Mouse (Mus musculus) hindbrain, embryonic 11.5 days (tissue): Measurements from ENCODE around the gene Map4k3. TPM values are rescaled to one million over a fixed set of nuclear protein-coding genes. Genes with fewer than 3 reads are reported as not detected.

Source experiments
- ATAC-seq: fragments of 200-750 bp; cut with Nextera tagmentation; 2 replicates; pipeline ENCODE4 v1.8.0; 2017; ENCODE audit warnings: mild to moderate bottlenecking, moderate TSS enrichment, moderate library complexity; ENCODE audit not compliant: low FRiP score
- DNase-seq: peaks from one replicate; pipeline ENCODE4 v3.0.0-alpha.2; 2015; ENCODE audit warnings: low spot score
- H3K27ac ChIP-seq: fragments of 300-500 bp; sonication (generic); 2 replicates; pipeline ENCODE4 v1.5.1; 2014; ENCODE audit warnings: mild to moderate bottlenecking, low read depth, low read length
- H3K27me3 ChIP-seq: fragments of 300-500 bp; sonication (generic); 2 replicates; pipeline ENCODE4 v1.6.1; 2014; ENCODE audit warnings: mild to moderate bottlenecking, low read length, moderate library complexity, mixed read lengths; ENCODE audit not compliant: control insufficient read depth, insufficient read depth
- H3K36me3 ChIP-seq: fragments of 300-500 bp; sonication (generic); 2 replicates; pipeline ENCODE4 v1.6.1; 2014; ENCODE audit warnings: mild to moderate bottlenecking, low read length, moderate library complexity, mixed read lengths; ENCODE audit not compliant: control insufficient read depth, insufficient read depth
- H3K4me1 ChIP-seq: fragments of 300-500 bp; sonication (generic); replicated peaks from 2 replicates; pipeline ENCODE4 v1.6.1; 2014; ENCODE audit warnings: low read length, mixed read lengths; ENCODE audit not compliant: control insufficient read depth, insufficient read depth
- H3K4me2 ChIP-seq: fragments of 300-500 bp; sonication (generic); replicated peaks from 2 replicates; pipeline ENCODE4 v1.6.1; 2014; ENCODE audit warnings: mild to moderate bottlenecking, low read depth, low read length
- H3K4me3 ChIP-seq: fragments of 300-500 bp; sonication (generic); 2 replicates; pipeline ENCODE4 v1.5.1; 2014; ENCODE audit warnings: low read depth, low read length
- H3K9ac ChIP-seq: fragments of 300-500 bp; sonication (generic); 2 replicates; pipeline ENCODE4 v1.6.1; 2014; ENCODE audit warnings: low read depth, low read length
- H3K9me3 ChIP-seq: fragments of 300-500 bp; sonication (generic); 2 replicates; pipeline ENCODE4 v1.6.1; 2016; ENCODE audit warnings: low read length; ENCODE audit not compliant: control insufficient read depth
- WGBS: fragments of 180-500 bp; shearing (Covaris S2); extraction: QIAGEN DNeasy Blood & Tissue Kit; methylation state at CpG from one replicate; pipeline ENCODE4 v1.1.7; 2014; 5-methylcytosine and 5-hydroxymethylcytosine counted together
- polyA plus RNA-seq: library from polyadenylated mRNA; unstranded; fragments of >200 nt; fragmentation: Nextera tagmentation; extraction: Ambion mirVana; gene quantifications from 2 replicates; pipeline ENCODE4 v1.2.1, GENCODE M21; 2014

The Map4k3 gene
- polyA plus RNA-seq, 1 experiment from 2014 or later = 27.5 TPM

DNA sequence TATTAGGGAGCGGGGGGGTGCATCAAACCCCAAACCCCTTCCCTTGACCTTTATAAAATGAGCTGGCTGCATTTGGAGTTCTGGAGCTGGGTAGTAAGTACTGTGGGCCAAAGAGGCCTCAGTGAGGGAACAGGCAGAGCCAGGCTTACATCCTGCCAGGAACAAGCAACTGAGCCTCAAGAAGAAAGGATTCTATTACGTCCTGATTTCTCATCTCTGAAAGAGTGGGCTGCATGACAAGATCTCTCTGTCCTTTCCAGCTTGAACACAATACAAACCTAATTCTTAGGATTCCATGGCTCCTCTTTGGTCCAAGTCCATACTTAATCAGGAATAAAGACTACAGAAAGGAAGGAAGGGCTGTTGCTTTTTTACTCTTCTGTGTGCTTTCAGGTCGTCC, 66.4 kb downstream of the Map4k3 start:
- no peak overlapping the region for H3K4me2 ChIP-seq
- H3K27ac ChIP-seq = no peak overlapping the region
- 74% methylated on average over 3 of the region's 3 CpGs for WGBS
- no peaks in the 10 kb centered on the region for H3K27me3 ChIP-seq
- H3K9ac ChIP-seq = no peak overlapping the region
- no peaks in the 10 kb centered on the region for H3K36me3 ChIP-seq
- ATAC-seq (no peak), DNase-seq (no peak)
- no peaks in the 10 kb centered on the region for H3K4me1 ChIP-seq
- no peak overlapping the region for H3K4me3 ChIP-seq
- no peaks in the 10 kb centered on the region for H3K9me3 ChIP-seq

GRCm38 (mm10) chr17:80660707-80661380, 67.4 kb downstream of the Map4k3 start:
- Histone ChIP-seq H3K4me3 (no peak overlapping the region), H3K4me2 (no peak overlapping the region), H3K9me3 (no peaks in the 10 kb centered on the region), H3K27ac (no peak overlapping the region), H3K9ac (no peak overlapping the region), H3K4me1 (no peaks in the 10 kb centered on the region), H3K27me3 (no peaks in the 10 kb centered on the region), H3K36me3 (no peaks in the 10 kb centered on the region)
- DNase-seq = peak; percentile 28
- ATAC-seq = peak; percentile 56; the same call in 1 of the 2 replicates
- WGBS = 75% methylated on average over 15 of the region's 15 CpGs

GRCm38 (mm10) chr17:80660234-80660633, 68.1 kb downstream of the Map4k3 start:
- no peaks in the 10 kb centered on the region for H3K4me1 ChIP-seq
- H3K27me3 ChIP-seq = no peaks in the 10 kb centered on the region
- H3K9me3 ChIP-seq = no peaks in the 10 kb centered on the region
- no peaks in the 10 kb centered on the region for H3K36me3 ChIP-seq
- DNase-seq (no peak), ATAC-seq (peak; percentile 72; the same call in 1 of the 2 replicates)
- no peak overlapping the region for H3K4me3 ChIP-seq
- no peak overlapping the region for H3K4me2 ChIP-seq
- H3K9ac ChIP-seq = no peak overlapping the region
- WGBS = 61% methylated on average over 2 of the region's 2 CpGs
- no peak overlapping the region for H3K27ac ChIP-seq

- no peak overlapping the region for H3K27ac ChIP-seq
- WGBS = 80% methylated on average over 5 of the region's 5 CpGs
- no peak overlapping the region for H3K4me2 ChIP-seq
- no peaks in the 10 kb centered on the region for H3K27me3 ChIP-seq
- DNase-seq (no peak), ATAC-seq (no peak)
- no peaks in the 10 kb centered on the region for H3K9me3 ChIP-seq
- no peaks in the 10 kb centered on the region for H3K36me3 ChIP-seq
- H3K4me1 ChIP-seq = no peaks in the 10 kb centered on the region
- no peak overlapping the region for H3K9ac ChIP-seq
- H3K4me3 ChIP-seq = no peak overlapping the region
Observed at GRCm38 (mm10) chr17:80659821-80660220, 68.5 kb downstream of the Map4k3 start.

GRCm38 (mm10) chr17:80654323-80654722, 74.0 kb downstream of the Map4k3 start:
- H3K4me3 ChIP-seq = no peak overlapping the region
- H3K27ac ChIP-seq = no peak overlapping the region
- WGBS = 91% methylated on average over 3 of the region's 3 CpGs
- H3K9me3 ChIP-seq = no peaks in the 10 kb centered on the region
- H3K4me2 ChIP-seq = no peak overlapping the region
- no peak overlapping the region for H3K9ac ChIP-seq
- ATAC-seq (no peak), DNase-seq (no peak)
- no peaks in the 10 kb centered on the region for H3K4me1 ChIP-seq
- no peaks in the 10 kb centered on the region for H3K27me3 ChIP-seq
- H3K36me3 ChIP-seq = no peaks in the 10 kb centered on the region

GRCm38 (mm10) chr17:80652740-80653139, 75.5 kb downstream of the Map4k3 start:
- H3K4me1 ChIP-seq = no peaks in the 10 kb centered on the region
- DNase-seq (no peak), ATAC-seq (no peak)
- H3K36me3 ChIP-seq = no peaks in the 10 kb centered on the region
- H3K4me3 ChIP-seq = no peak overlapping the region
- no peaks in the 10 kb centered on the region for H3K9me3 ChIP-seq
- H3K27me3 ChIP-seq = no peaks in the 10 kb centered on the region
- H3K9ac ChIP-seq = no peak overlapping the region
- H3K27ac ChIP-seq = no peak overlapping the region
- no peak overlapping the region for H3K4me2 ChIP-seq
- WGBS = 79% methylated on average over 6 of the region's 6 CpGs

- Histone ChIP-seq H3K36me3 (no peaks in the 10 kb centered on the region), H3K4me2 (no peak overlapping the region), H3K27ac (no peak overlapping the region), H3K27me3 (no peaks in the 10 kb centered on the region), H3K9me3 (no peaks in the 10 kb centered on the region), H3K4me1 (no peaks in the 10 kb centered on the region), H3K4me3 (no peak overlapping the region), H3K9ac (no peak overlapping the region)
- DNase-seq (no peak), ATAC-seq (no peak)
- 84% methylated on average over 5 of the region's 5 CpGs for WGBS
Observed at GRCm38 (mm10) chr17:80646843-80647242, 81.4 kb downstream of the Map4k3 start.

- H3K27me3 ChIP-seq = no peaks in the 10 kb centered on the region
- WGBS = 83% methylated on average over 6 of the region's 6 CpGs
- no peak overlapping the region for H3K4me3 ChIP-seq
- no peak for DNase-seq
- H3K9me3 ChIP-seq = no peaks in the 10 kb centered on the region
- no peak overlapping the region for H3K9ac ChIP-seq
- ATAC-seq = no peak
- H3K4me2 ChIP-seq = no peak overlapping the region
- no peaks in the 10 kb centered on the region for H3K36me3 ChIP-seq
- no peaks in the 10 kb centered on the region for H3K4me1 ChIP-seq
- H3K27ac ChIP-seq = no peak overlapping the region
Observed at GRCm38 (mm10) chr17:80646131-80646530, 82.2 kb downstream of the Map4k3 start.

DNA sequence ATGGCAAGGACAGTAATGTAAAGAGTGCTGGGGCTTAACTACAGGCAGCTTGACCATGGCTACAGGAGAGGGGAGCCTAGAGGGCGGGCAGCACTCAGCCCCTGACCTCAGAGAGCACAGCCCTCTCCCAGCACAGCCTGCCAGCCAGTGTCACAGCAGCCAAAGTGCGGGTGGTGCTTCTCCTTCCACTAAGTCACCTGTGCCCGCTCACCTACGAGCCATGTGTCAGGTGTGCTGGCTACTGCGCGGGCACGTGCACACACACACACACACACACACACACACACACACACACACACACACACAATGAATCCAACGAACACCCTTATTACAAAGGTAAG, 82.6 kb downstream of the Map4k3 start:
- no peak overlapping the region for H3K4me3 ChIP-seq
- no peak overlapping the region for H3K4me2 ChIP-seq
- no peak overlapping the region for H3K27ac ChIP-seq
- no peaks in the 10 kb centered on the region for H3K4me1 ChIP-seq
- no peak overlapping the region for H3K9ac ChIP-seq
- DNase-seq (no peak), ATAC-seq (no peak)
- no peaks in the 10 kb centered on the region for H3K9me3 ChIP-seq
- WGBS = 97% methylated on average over 8 of the region's 8 CpGs
- H3K27me3 ChIP-seq = no peaks in the 10 kb centered on the region
- H3K36me3 ChIP-seq = no peaks in the 10 kb centered on the region
